Mouse (Mus musculus): ENCODE results near the gene Gm12184.

- TF ChIP-seq MAFK (IDR thresholded peaks at IDR 0.05; ENCODE audit: insufficient read depth, low read depth, low read length): no peak
- no peak for TF ChIP-seq ZNF384 (IDR thresholded peaks at IDR 0.05; ENCODE audit: low read depth, low read length)
- TF ChIP-seq CHD2 (IDR thresholded peaks at IDR 0.05; ENCODE audit: low read depth, low read length): no peak
- TF ChIP-seq ZC3H11A (IDR thresholded peaks at IDR 0.05; ENCODE audit: borderline replicate concordance, low read depth, low read length): no peak
- TF ChIP-seq HCFC1 (IDR thresholded peaks at IDR 0.05; ENCODE audit: borderline replicate concordance, insufficient read depth, low read length): no peak
Observed at GRCm38 (mm10) chr11:48871201-48871772, 44.8 kb upstream of the Gm12184 start, which contains the start of gene Irgm1.

All from ES-E14 (cell line).